Mouse (Mus musculus) ES-Bruce4 (cell line): ENCODE results near the gene Hspbap1.

Experiments used
- CTCF ChIP-seq: IDR thresholded peaks from one replicate; pipeline ENCODE4 v1.8.1; 2011; ENCODE audit warnings: low read depth, low read length
- EP300 ChIP-seq: IDR thresholded peaks from 2 replicates; pipeline ENCODE4 v1.6.1; 2011; ENCODE audit warnings: low read depth, low read length; ENCODE audit not compliant: insufficient read depth

DNA sequence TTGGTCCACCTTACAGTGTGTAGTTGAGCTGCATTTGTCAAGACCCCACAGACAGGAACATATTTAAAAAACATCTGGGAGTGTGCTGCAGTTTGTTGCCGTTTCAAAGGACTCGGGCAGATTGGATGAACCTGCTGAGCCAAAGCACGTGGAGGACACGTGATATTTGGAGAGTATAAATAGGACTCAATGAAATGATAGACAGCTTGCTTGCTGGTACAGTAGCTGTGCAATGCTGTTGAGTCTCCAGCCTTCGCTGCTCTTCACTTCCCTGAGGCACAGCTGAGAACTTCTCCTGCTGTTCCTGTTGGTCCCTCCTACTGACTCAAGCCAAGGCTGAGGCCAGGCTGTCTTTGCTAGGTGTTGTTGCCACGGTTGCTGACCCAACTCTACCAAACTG, 29.2 kb upstream of the Hspbap1 start:
- TF ChIP-seq CTCF (no peak), EP300 (no peak)
